Mouse (Mus musculus) kidney, postnatal 0 days (tissue): Measurements from ENCODE around the gene Uqcrfs1. TPM values are rescaled to one million over a fixed set of nuclear protein-coding genes. Genes with fewer than 3 reads are reported as not detected.
A peak's percentile ranks its signal among the peaks of the same experiment; 100 is the strongest.

Experiments
- ATAC-seq: fragments of 200-750 bp; cut with Nextera tagmentation; replicated peaks from 2 replicates; pipeline ENCODE4 v1.8.0; 2017; ENCODE audit warnings: low read depth, moderate number of reproducible peaks, moderate TSS enrichment, moderate library complexity; ENCODE audit not compliant: low FRiP score
- DNase-seq: peaks from one replicate; pipeline ENCODE4 v3.0.0-alpha.2; 2016; ENCODE audit warnings: low spot score
- H3K27ac ChIP-seq: fragments of 300-500 bp; sonication (generic); 2 replicates; pipeline ENCODE4 v1.5.1; 2014; ENCODE audit warnings: mild to moderate bottlenecking
- H3K27me3 ChIP-seq: fragments of 300-500 bp; sonication (generic); 2 replicates; pipeline ENCODE4 v1.6.1; 2014; ENCODE audit warnings: low read length, mixed read lengths; ENCODE audit not compliant: insufficient read depth
- H3K36me3 ChIP-seq: fragments of 300-500 bp; sonication (generic); 2 replicates; pipeline ENCODE4 v1.6.1; 2014; ENCODE audit warnings: low read length, mixed read lengths; ENCODE audit not compliant: insufficient read depth
- H3K4me1 ChIP-seq: fragments of 300-500 bp; sonication (generic); replicated peaks from 2 replicates; pipeline ENCODE4 v1.6.1; 2014; ENCODE audit warnings: antibody characterized with exemption, low read length, mixed read lengths; ENCODE audit not compliant: insufficient read depth
- H3K4me2 ChIP-seq: fragments of 300-500 bp; sonication (generic); 2 replicates; pipeline ENCODE4 v1.6.1; 2014; ENCODE audit warnings: mild to moderate bottlenecking, low read length, moderate library complexity, mixed read lengths
- H3K4me3 ChIP-seq: fragments of 300-500 bp; sonication (generic); replicated peaks from 2 replicates; pipeline ENCODE4 v1.5.1; 2014; ENCODE audit warnings: low read depth, low read length
- H3K9ac ChIP-seq: fragments of 300-500 bp; sonication (generic); 2 replicates; pipeline ENCODE4 v1.6.1; 2014; ENCODE audit warnings: low read depth, low read length
- H3K9me3 ChIP-seq: fragments of 300-500 bp; sonication (generic); replicated peaks from 2 replicates; pipeline ENCODE4 v1.6.1; 2016; ENCODE audit warnings: low read length, inconsistent platforms, mixed read lengths
- CTCF ChIP-seq: IDR thresholded peaks from 2 replicates; pipeline ENCODE4 v1.5.1; 2016; ENCODE audit warnings: antibody characterized with exemption, low read depth, mild to moderate bottlenecking, moderate library complexity
- WGBS: fragments of 180-500 bp; shearing (Covaris S2); extraction: QIAGEN DNeasy Blood & Tissue Kit; methylation state at CpG from one replicate; pipeline ENCODE4 v1.1.7; 2014; 5-methylcytosine and 5-hydroxymethylcytosine counted together
- polyA plus RNA-seq: library from polyadenylated mRNA; unstranded; fragments of >200 nt; fragmentation: Nextera tagmentation; extraction: Ambion mirVana; gene quantifications from 2 replicates; pipeline ENCODE4 v1.2.1, GENCODE M21; 2015

Gene Uqcrfs1
- 588 and 601 TPM in 2 replicates for polyA plus RNA-seq

DNA sequence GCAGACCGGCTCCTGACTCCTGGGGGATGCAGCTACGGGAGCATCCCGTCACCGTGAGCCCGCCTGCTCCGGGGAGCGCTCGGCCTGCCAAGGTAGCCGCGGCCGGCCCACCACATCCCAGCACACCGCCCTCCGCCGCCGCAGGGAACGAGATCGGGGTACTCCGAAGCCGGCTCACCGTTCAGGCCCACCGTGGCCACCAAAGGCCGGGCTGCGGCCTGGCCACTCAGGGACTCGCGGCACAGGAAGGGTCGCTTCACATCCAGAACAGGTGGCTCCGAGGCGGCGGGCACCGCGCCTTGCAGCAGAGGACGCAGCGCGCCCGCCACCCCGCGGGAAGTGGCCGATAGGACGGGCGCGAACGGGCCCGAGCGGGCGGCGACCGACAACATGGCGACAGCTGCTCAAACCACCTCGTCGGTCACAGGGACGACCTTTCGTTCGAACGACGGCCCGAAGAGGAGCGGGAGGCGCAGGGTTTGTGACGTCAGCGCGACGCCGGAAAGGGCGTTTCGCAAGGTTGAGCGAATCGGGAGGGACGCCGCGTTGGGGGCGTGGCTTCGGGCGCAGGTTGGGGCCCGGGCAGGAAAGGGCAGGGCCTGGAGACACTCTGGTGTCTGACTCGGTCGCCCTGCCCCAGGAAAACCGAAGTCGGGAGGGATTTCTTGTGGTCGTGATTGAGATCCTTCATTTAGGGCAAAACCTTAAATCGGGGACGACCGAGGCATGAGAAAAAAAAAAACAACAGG lies at the start of gene Uqcrfs1:
Gene Uqcrfs1 (minus strand): TSS at position 507 of the 749 bp plus-strand sequence.
- H3K27ac ChIP-seq = peak within 1 kb of the TSS; percentile 76
- TF ChIP-seq CTCF = no peak
- H3K4me3 ChIP-seq = peak within 1 kb of the TSS; percentile 77
- H3K9me3 ChIP-seq = no peaks in the 10 kb centered on the region
- peak within 1 kb of the TSS; percentile 90 for H3K9ac ChIP-seq
- ATAC-seq = peak; percentile 98
- peak; percentile 97 for DNase-seq
- H3K36me3 ChIP-seq = peaks cover 6% of the 10 kb centered on the region
- WGBS = under 1% methylated on average over 82 of the region's 82 CpGs
- peak within 1 kb of the TSS; percentile 63 for H3K4me2 ChIP-seq
- no peaks in the 10 kb centered on the region for H3K27me3 ChIP-seq
- peaks cover 8% of the 10 kb centered on the region for H3K4me1 ChIP-seq

DNA sequence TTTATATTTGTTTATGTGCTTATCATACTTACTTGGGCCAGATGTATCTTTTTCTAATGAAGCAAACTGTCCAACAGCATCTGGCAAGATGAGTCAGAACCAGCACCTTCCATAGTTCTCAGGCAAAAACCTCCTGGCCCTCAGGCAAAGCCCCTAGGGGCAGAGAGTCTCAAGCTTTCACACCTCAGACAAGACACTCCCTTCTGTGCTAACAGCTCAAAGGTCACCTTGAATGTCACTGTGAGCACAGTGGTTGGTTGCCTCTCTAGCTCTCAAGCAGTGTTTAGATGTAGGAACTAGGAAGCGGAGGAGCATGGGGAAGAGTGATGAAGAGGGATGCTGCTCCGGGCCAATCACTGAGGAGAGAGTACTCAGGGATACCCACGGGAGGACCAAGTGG lies 40.6 kb upstream of the Uqcrfs1 start:
- Histone ChIP-seq H3K4me3 (no peak overlapping the region), H3K27ac (no peak overlapping the region)

DNA sequence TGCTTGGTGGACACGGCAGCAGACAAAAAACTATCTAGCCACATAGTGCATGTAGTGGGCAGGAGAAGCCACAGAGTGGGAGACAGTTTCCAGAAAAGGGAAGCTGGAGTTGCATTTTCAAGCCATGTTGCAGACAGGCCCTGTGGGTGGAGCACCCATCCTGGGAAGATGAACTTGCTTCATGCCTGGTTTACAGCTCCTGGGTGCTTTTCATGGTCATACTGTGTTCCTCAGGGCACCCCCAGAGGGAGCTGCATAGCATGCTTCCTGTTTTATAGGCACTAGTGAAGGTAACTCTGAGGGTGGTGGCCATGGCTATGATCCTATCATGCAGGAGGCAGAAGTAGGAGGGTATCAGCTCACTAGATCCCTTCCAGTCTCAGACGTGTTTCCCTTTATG lies 37.4 kb upstream of the Uqcrfs1 start:
- WGBS = 63% methylated on average over 2 of the region's 2 CpGs
- no peak for DNase-seq
- no peak; the same call in 1 of the 2 replicates for TF ChIP-seq CTCF
- Histone ChIP-seq H3K27me3 (no peaks in the 10 kb centered on the region), H3K9me3 (no peaks in the 10 kb centered on the region), H3K9ac (no peak overlapping the region), H3K4me3 (no peak overlapping the region), H3K27ac (no peak overlapping the region), H3K4me2 (no peak overlapping the region), H3K36me3 (no peaks in the 10 kb centered on the region), H3K4me1 (no peaks in the 10 kb centered on the region)
- no peak for ATAC-seq

More for the DNA sequence above, 40.6 kb upstream of the Uqcrfs1 start:
- WGBS = 88% methylated on average over 3 of the region's 3 CpGs
- no peak for TF ChIP-seq CTCF
- DNase-seq (no peak), ATAC-seq (no peak)
- Histone ChIP-seq H3K9ac (no peak overlapping the region), H3K36me3 (no peaks in the 10 kb centered on the region), H3K4me2 (no peak overlapping the region), H3K9me3 (no peaks in the 10 kb centered on the region), H3K27me3 (no peaks in the 10 kb centered on the region), H3K4me1 (no peaks in the 10 kb centered on the region)

DNA sequence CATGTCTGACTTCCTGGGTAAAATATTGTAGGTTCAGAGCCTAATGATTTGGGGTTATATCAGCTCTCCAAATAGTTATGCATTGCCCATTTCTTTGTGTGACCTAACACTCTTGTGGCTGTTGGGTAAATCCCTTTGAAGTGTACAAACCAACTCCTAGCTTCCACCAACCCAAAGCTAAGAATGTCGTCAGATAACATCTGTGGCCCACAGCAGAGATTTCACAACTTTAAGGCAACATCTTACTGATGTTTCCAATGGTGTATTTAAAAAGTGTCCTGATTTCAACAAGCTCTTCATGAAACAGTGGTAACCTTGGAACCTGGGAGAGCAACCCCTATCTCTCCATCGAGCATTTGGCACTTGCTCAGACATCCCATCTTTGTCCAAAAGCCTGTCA lies 33.6 kb upstream of the Uqcrfs1 start:
- Histone ChIP-seq H3K9ac (no peak overlapping the region), H3K27ac (no peak overlapping the region), H3K27me3 (no peaks in the 10 kb centered on the region), H3K36me3 (no peaks in the 10 kb centered on the region), H3K9me3 (no peaks in the 10 kb centered on the region), H3K4me1 (no peaks in the 10 kb centered on the region), H3K4me3 (no peak overlapping the region), H3K4me2 (no peak overlapping the region)
- WGBS = 63% methylated on average over 2 of the region's 2 CpGs
- ATAC-seq = no peak
- TF ChIP-seq CTCF = no peak
- DNase-seq = no peak

DNA sequence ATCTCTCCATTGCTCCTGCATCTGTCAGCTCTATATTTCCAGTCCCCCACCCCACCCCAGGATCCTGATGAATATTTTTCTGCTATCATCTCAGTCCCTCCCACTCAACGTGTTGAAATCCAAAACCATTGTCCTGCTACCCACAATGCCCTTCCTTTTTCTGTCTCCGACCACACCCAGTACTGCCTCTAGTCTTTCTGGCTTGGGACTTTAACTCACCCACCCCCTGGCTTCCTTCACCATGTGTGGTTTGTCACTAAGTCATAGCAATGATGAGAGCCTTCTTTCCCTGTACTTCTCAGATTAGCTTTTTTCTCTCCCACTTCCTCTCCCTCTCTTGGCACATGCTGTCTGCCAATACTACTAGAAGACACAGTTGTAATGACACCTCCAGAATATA lies 31.7 kb upstream of the Uqcrfs1 start:
- ATAC-seq = no peak
- Histone ChIP-seq H3K27ac (no peak overlapping the region), H3K4me2 (no peak overlapping the region), H3K9me3 (no peaks in the 10 kb centered on the region), H3K27me3 (no peaks in the 10 kb centered on the region), H3K36me3 (no peaks in the 10 kb centered on the region), H3K9ac (no peak overlapping the region), H3K4me1 (no peaks in the 10 kb centered on the region), H3K4me3 (no peak overlapping the region)
- WGBS = 77% methylated on average over 2 of the region's 2 CpGs
- no peak for DNase-seq
- TF ChIP-seq CTCF = no peak

DNA sequence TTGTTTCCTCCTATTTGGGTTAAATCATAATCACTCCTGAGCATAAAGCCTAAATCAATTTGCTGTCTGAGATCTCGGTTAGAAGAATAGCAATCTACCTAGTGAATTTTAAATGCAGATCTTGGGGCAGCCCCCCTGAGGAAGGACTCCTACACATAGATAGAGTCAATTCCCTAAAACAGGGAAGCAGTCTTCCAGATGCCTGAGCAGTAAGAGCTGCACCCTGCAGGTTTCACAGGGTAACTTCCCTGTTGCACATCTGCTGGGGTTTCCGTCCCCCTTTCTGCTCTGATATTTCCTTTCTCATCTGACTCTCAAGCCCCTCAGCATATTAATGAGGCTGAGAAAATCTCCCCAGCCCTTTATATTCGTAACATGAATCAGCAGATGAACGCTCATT lies 27.8 kb upstream of the Uqcrfs1 start:
- TF ChIP-seq CTCF = no peak
- 76% methylated on average over 4 of the region's 4 CpGs for WGBS
- Histone ChIP-seq H3K4me1 (no peaks in the 10 kb centered on the region), H3K27me3 (no peaks in the 10 kb centered on the region), H3K9me3 (no peaks in the 10 kb centered on the region), H3K4me3 (no peak overlapping the region), H3K27ac (no peak overlapping the region), H3K36me3 (no peaks in the 10 kb centered on the region), H3K9ac (no peak overlapping the region), H3K4me2 (no peak overlapping the region)
- no peak for DNase-seq
- no peak for ATAC-seq
